Mouse (Mus musculus) midbrain, embryonic 10.5 days (tissue): Measurements from ENCODE around the gene Ncaph. TPM values are rescaled to one million over a fixed set of nuclear protein-coding genes. Genes with fewer than 3 reads are reported as not detected.
A peak's percentile ranks its signal among the peaks of the same experiment; 100 is the strongest.
"Not testable (repeated sequence)": the region's sequence is repeated elsewhere in the genome, so short reads cannot be mapped to it uniquely, and the experiment has no call there.

Experiments used
- DNase-seq: peaks from one replicate; pipeline ENCODE4 v3.0.0-alpha.2; 2017; ENCODE audit warnings: low spot score
- H3K27ac ChIP-seq: fragments of 300-500 bp; sonication (generic); replicated peaks from 2 replicates; pipeline ENCODE4 v1.5.1; 2016; ENCODE audit warnings: mild to moderate bottlenecking
- H3K27me3 ChIP-seq: fragments of 300-500 bp; sonication (generic); 2 replicates; pipeline ENCODE4 v1.6.1; 2016; ENCODE audit warnings: low read depth, mild to moderate bottlenecking; ENCODE audit not compliant: poor library complexity, severe bottlenecking
- H3K36me3 ChIP-seq: fragments of 300-500 bp; sonication (generic); 2 replicates; pipeline ENCODE4 v1.6.1; 2016; ENCODE audit warnings: mild to moderate bottlenecking, moderate library complexity
- H3K4me1 ChIP-seq: fragments of 300-500 bp; sonication (generic); 2 replicates; pipeline ENCODE4 v1.6.1; 2016
- H3K4me3 ChIP-seq: fragments of 300-500 bp; sonication (generic); 2 replicates; pipeline ENCODE4 v1.5.1; 2016; ENCODE audit warnings: mild to moderate bottlenecking, moderate library complexity
- H3K9me3 ChIP-seq: fragments of 300-500 bp; sonication (generic); replicated peaks from 2 replicates; pipeline ENCODE4 v1.6.1; 2016; ENCODE audit warnings: mild to moderate bottlenecking
- WGBS: fragments of 180-500 bp; shearing (Covaris S2); methylation state at CpG from one replicate; pipeline ENCODE4 v1.1.7; 2016; 5-methylcytosine and 5-hydroxymethylcytosine counted together
- polyA plus RNA-seq: library from polyadenylated mRNA; unstranded; fragments of >200 nt; fragmentation: Nextera tagmentation; extraction: Ambion mirVana; gene quantifications from 2 replicates; pipeline ENCODE4 v1.2.1, GENCODE M21; 2016

Ncaph gene
- polyA plus RNA-seq, 1 experiment from 2014 or later: 115 TPM

- Histone ChIP-seq H3K9me3 (no peaks in the 10 kb centered on the region), H3K27ac (no peak overlapping the region), H3K36me3 (peaks cover 26% of the 10 kb centered on the region), H3K27me3 (no peaks in the 10 kb centered on the region), H3K4me3 (no peak overlapping the region), H3K4me1 (peaks cover 32% of the 10 kb centered on the region)
- WGBS: 88% methylated on average over 10 of the region's 10 CpGs
- DNase-seq: no peak
Measured at GRCm38 (mm10) chr2:127137838-127138420, 4.2 kb upstream of the Ncaph start.

- H3K4me1 ChIP-seq: peaks cover 32% of the 10 kb centered on the region
- no peak for DNase-seq
- no peaks in the 10 kb centered on the region for H3K9me3 ChIP-seq
- no peaks in the 10 kb centered on the region for H3K27me3 ChIP-seq
- H3K4me3 ChIP-seq: no peak overlapping the region
- WGBS: 51% methylated on average over 5 of the region's 5 CpGs
- H3K36me3 ChIP-seq: peaks cover 26% of the 10 kb centered on the region
- no peak overlapping the region for H3K27ac ChIP-seq
Measured at GRCm38 (mm10) chr2:127136979-127137378, 3.2 kb upstream of the Ncaph start.

GRCm38 (mm10) chr2:127135255-127135654, 1.5 kb upstream of the Ncaph start:
- peaks cover 37% of the 10 kb centered on the region for H3K4me1 ChIP-seq
- H3K27me3 ChIP-seq, H3K27ac ChIP-seq, H3K4me3 ChIP-seq, DNase-seq, H3K9me3 ChIP-seq: not testable (repeated sequence)
- peaks cover 16% of the 10 kb centered on the region for H3K36me3 ChIP-seq
- 50% methylated on average over 3 of the region's 3 CpGs for WGBS

GRCm38 (mm10) chr2:127131353-127131752, 2.4 kb downstream of the Ncaph start:
- WGBS: 84% methylated on average over 8 of the region's 8 CpGs
- peak overlapping the region; percentile 89; the same call in 1 of the 2 replicates for H3K4me3 ChIP-seq
- no peaks in the 10 kb centered on the region for H3K27me3 ChIP-seq
- H3K36me3 ChIP-seq: peaks cover 36% of the 10 kb centered on the region
- no peak overlapping the region for H3K27ac ChIP-seq
- H3K4me1 ChIP-seq: peaks cover 28% of the 10 kb centered on the region
- H3K9me3 ChIP-seq: no peaks in the 10 kb centered on the region
- DNase-seq: no peak

GRCm38 (mm10) chr2:127128926-127129325, 4.8 kb downstream of the Ncaph start:
- no peaks in the 10 kb centered on the region for H3K27me3 ChIP-seq
- no peak for DNase-seq
- H3K36me3 ChIP-seq: peaks cover 60% of the 10 kb centered on the region
- 92% methylated on average over 5 of the region's 5 CpGs for WGBS
- no peak overlapping the region for H3K4me3 ChIP-seq
- H3K9me3 ChIP-seq: no peaks in the 10 kb centered on the region
- H3K27ac ChIP-seq: no peak overlapping the region
- H3K4me1 ChIP-seq: peaks cover 20% of the 10 kb centered on the region

- no peaks in the 10 kb centered on the region for H3K9me3 ChIP-seq
- H3K4me3 ChIP-seq: no peak overlapping the region
- no peak overlapping the region for H3K27ac ChIP-seq
- no peaks in the 10 kb centered on the region for H3K27me3 ChIP-seq
- H3K36me3 ChIP-seq: peaks cover 100% of the 10 kb centered on the region
- no peaks in the 10 kb centered on the region for H3K4me1 ChIP-seq
- 89% methylated on average over 8 of the region's 8 CpGs for WGBS
- DNase-seq: no peak
Measured at GRCm38 (mm10) chr2:127121591-127122235, 12.0 kb downstream of the Ncaph start.

- Histone ChIP-seq H3K27ac (no peak overlapping the region), H3K36me3 (peaks cover 100% of the 10 kb centered on the region), H3K4me1 (no peaks in the 10 kb centered on the region), H3K4me3 (no peak overlapping the region), H3K27me3 (no peaks in the 10 kb centered on the region), H3K9me3 (no peaks in the 10 kb centered on the region)
- WGBS: 90% methylated on average over 4 of the region's 4 CpGs
- no peak for DNase-seq
Measured at GRCm38 (mm10) chr2:127108986-127109385, 24.8 kb downstream of the Ncaph start.

- H3K27me3 ChIP-seq: no peaks in the 10 kb centered on the region
- no peak overlapping the region for H3K4me3 ChIP-seq
- H3K4me1 ChIP-seq: no peaks in the 10 kb centered on the region
- DNase-seq: no peak
- no peaks in the 10 kb centered on the region for H3K36me3 ChIP-seq
- WGBS: 70% methylated on average over 8 of the region's 8 CpGs
- H3K9me3 ChIP-seq: no peaks in the 10 kb centered on the region
- no peak overlapping the region for H3K27ac ChIP-seq
Measured at GRCm38 (mm10) chr2:127092000-127092399, 41.8 kb downstream of the Ncaph start.

GRCm38 (mm10) chr2:127090151-127090550, 43.6 kb downstream of the Ncaph start:
- H3K27me3 ChIP-seq, H3K4me3 ChIP-seq, H3K27ac ChIP-seq, DNase-seq, H3K4me1 ChIP-seq, H3K9me3 ChIP-seq, H3K36me3 ChIP-seq: not testable (repeated sequence)

- Histone ChIP-seq H3K36me3 (no peaks in the 10 kb centered on the region), H3K9me3 (no peaks in the 10 kb centered on the region), H3K4me3 (no peak overlapping the region), H3K4me1 (no peaks in the 10 kb centered on the region), H3K27me3 (no peaks in the 10 kb centered on the region), H3K27ac (no peak overlapping the region)
- WGBS: 91% methylated on average over 5 of the region's 5 CpGs
- no peak for DNase-seq
Measured at GRCm38 (mm10) chr2:127086235-127086634, 47.5 kb downstream of the Ncaph start.

GRCm38 (mm10) chr2:127080591-127081218, 53.0 kb downstream of the Ncaph start:
- Histone ChIP-seq H3K27ac (no peak overlapping the region), H3K4me3 (no peak overlapping the region), H3K9me3 (no peaks in the 10 kb centered on the region), H3K27me3 (no peaks in the 10 kb centered on the region), H3K4me1 (no peaks in the 10 kb centered on the region), H3K36me3 (no peaks in the 10 kb centered on the region)
- 93% methylated on average over 11 of the region's 11 CpGs for WGBS
- no peak for DNase-seq

- Histone ChIP-seq H3K9me3 (no peaks in the 10 kb centered on the region), H3K27ac (no peak overlapping the region), H3K4me1 (no peaks in the 10 kb centered on the region), H3K27me3 (no peaks in the 10 kb centered on the region), H3K36me3 (no peaks in the 10 kb centered on the region), H3K4me3 (no peak overlapping the region)
- DNase-seq: no peak
- 91% methylated on average over 11 of the region's 11 CpGs for WGBS
Measured at GRCm38 (mm10) chr2:127079881-127080590, 53.7 kb downstream of the Ncaph start.

- H3K36me3 ChIP-seq, H3K9me3 ChIP-seq, H3K27ac ChIP-seq, DNase-seq, H3K4me1 ChIP-seq, H3K27me3 ChIP-seq, H3K4me3 ChIP-seq: not testable (repeated sequence)
- 78% methylated on average over 2 of the region's 2 CpGs for WGBS
Measured at GRCm38 (mm10) chr2:127079066-127079465, 54.7 kb downstream of the Ncaph start.
